Mouse (Mus musculus) 3T3-L1 (cell line): Measurements from ENCODE around the gene Gm42420.

Source experiments
- DNase-seq: peaks from one replicate; pipeline ENCODE4 v3.0.0-alpha.2; 2015; ENCODE audit warnings: low read depth, low spot score

Gm42420 gene

GRCm38 (mm10) chr6:39573791-39574554 lies 11.6 kb upstream of the Gm42420 start, which contains the start of gene Adck2:
Gene Adck2, plus strand, starts transcription at chr6:39573873.
- peak; percentile 86 for DNase-seq

- DNase-seq: no peak
Measured at GRCm38 (mm10) chr6:39574555-39574869, 11.0 kb upstream of the Gm42420 start.

DNA sequence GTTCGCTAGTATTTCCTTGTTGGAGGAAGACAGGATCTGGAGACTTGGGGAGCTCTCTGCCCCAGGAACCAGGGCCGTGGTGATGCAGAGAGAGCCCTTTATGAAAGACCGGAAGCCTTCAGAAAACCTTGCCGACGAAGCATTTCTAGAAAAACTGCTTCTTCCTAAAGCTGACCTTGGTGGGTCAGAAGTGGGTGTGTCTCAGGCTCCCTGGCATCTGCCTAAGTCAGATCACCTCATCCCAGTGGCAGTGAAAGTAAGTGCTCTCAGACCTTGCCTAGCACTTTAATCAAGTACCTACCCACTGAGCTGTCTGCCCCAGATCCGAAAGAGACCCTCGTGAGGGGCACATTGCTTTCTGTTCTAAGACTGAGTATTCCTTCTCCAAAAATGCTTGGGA lies 10.6 kb upstream of the Gm42420 start:
- no peak for DNase-seq

GRCm38 (mm10) chr6:39579552-39579951 lies 6.0 kb upstream of the Gm42420 start:
- DNase-seq: no peak

DNA sequence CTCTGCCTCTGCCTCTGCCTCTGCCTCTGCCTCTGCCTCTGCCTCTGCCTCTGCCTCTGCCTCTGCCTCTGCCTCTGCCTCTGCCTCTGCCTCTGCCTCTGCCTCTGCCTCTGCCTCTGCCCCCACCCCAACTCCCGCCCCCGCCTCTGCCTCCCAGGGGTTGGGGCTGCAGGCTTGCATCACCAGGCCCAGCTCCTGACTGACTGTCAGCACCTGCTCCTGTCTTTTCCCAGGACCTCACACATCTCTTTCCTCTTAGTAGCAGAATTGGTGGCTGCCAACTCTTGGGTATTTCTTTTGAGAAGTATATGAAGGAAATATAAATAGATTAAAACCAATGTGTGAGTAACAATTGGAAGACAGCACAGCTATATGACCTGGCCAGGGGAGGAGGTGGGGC lies 5.0 kb upstream of the Gm42420 start:
- DNase-seq: no peak

DNA sequence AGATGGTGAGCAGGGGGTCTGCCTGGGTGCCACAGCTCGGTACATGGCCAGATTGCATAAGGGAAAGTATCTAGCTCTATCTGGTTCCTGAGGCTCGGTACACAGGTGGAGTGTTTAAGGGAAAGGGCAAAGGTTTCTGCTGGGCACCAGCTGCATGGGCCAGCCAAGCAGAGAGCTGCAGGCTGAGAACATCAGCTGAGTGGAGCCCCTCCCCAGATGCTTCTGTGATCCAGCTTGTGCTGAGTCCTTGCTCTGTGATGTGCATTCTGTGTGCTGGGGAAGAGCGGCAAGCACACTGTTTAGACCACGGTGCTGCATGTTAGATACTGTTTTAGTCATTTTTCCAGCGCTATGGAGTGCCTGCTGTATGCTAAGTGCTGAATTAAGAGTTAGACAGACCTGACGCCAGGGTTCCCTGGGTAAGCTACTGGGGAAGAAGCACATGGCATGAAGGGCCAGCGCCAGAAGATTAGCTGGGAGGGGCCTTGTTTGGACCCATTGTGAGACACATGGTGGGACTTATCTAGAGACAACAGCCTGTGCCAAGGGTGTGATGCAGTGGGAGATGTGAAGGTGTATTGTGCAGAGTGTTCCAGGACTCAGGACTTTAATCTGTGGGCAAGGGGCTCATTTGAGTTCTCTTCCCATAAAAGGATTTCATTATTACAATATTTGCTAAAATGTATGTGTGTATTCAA lies 4.3 kb upstream of the Gm42420 start:
- DNase-seq: no peak

GRCm38 (mm10) chr6:39591481-39591880 lies 5.9 kb downstream of the Gm42420 start:
- DNase-seq: no peak

DNA sequence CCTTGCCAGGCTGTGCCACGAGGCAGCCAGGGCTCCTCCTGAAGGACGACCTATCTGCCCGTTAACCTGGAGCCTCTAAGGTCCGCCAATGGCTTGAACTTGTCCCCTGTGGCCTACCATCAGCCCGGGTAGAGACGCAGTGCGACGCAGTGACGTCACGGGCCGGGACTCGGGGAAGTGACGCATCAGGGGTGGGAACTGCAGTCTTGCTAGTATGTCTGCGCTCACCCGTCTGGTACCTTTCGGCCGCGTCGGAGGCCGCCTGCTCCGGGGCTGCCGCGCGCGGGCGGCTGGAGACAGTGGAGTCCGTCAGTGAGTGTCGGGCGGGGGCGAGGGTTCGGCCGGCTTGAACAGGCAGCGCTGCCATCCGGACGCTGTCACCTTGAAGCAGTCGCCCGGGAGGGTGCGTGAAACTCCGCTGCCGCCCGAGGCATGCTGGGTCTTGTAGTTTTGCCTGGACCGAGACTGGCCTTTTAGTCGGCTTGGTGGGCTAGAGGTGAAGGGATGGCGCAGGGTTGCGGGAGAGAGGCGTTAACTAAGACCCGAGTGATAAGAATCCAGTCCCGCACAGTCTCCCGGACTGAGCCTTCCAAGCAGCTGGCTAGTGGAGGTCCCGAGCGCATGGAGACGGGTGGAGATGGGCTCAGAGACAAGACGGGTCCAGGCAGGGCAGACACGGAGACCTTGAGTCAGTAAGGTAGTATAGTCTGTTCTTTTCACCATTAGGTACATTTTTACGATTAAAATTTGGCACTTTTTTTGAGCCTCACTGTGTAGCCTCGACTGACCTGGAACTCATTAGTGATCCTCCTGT lies 7.1 kb downstream of the Gm42420 start, which contains the start of gene Ndufb2:
Gene Ndufb2 (plus strand): TSS at position 174 of the 814 bp plus-strand sequence.
- DNase-seq: peak; percentile 94

DNA sequence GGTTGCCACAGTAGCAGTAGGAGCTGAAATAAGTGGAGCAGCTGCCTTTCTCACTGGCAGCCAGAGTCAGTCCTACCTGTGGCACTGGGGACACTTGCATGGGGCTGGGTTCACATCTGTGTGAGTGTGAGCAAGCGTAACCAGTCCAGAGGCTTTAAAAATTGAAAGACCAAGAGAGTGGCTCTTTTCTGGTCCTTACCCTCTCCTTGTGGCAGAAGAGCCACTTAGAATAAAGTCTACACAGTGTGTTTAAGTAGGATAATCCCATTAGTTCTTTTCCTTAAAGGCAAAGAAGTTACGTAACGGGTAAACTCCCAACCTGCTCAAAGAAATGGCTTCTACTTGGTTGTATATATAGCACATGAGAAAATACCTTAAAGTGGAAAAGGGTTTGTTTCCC lies 15.3 kb downstream of the Gm42420 start:
- no peak for DNase-seq

DNA sequence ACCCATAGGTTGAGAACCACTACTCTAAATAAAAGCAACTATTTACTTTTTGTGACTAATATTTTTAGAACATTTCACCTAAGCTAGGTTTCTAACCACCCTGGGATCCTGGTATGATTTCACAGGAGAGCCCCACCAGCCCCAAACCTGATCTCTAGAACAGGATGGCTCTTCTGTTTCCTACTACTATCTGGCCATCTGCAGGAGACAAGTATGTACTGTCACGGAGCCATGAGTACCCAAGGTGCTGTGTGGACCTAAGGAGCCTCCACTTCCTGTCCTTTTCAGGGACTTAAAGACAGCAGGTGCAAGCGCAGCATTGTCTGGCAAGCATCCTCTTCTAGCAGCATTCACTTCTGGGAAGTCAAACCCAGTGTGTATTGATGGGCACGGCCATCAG lies 16.3 kb downstream of the Gm42420 start:
- no peak for DNase-seq

GRCm38 (mm10) chr6:39604565-39604964 lies 19.0 kb downstream of the Gm42420 start:
- DNase-seq: no peak

DNA sequence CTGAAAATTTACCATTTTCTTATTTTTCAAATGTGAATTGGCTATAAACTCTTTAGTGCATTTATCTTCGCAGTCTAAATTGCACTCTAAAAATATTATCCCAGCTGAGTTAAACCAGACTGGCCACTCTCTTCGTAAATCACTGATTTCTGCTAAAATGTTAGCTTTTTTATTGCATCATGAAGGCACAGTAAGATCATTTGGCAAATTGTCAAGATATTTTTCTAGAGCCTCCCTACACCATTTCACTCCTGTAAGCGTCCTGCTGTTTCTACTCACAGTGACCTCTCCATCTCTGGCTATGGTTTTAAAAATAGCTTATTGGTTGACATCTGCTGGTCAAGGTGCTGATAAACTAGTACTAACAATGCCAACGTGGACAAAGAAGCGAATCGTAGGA lies 20.5 kb downstream of the Gm42420 start:
- DNase-seq: no peak

DNA sequence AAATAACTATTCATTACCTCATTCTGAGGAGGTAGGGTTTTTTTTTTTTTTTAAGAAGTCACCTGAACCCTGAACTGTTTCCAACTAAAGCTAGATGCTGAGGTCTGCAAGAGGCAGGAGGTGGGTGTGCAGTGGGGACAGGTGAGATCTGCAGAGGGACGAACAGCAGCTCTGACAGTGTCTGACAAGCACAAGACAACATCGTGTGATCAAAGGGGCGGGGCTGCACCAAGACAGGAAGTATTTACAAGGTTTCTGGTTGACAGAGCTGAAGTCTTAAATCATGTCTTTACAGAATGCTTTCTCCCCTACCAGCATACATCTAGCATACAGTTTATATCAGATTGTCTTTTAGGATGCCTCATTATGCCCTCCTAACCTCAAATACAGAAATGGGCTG lies 21.3 kb downstream of the Gm42420 start:
- no peak for DNase-seq

DNA sequence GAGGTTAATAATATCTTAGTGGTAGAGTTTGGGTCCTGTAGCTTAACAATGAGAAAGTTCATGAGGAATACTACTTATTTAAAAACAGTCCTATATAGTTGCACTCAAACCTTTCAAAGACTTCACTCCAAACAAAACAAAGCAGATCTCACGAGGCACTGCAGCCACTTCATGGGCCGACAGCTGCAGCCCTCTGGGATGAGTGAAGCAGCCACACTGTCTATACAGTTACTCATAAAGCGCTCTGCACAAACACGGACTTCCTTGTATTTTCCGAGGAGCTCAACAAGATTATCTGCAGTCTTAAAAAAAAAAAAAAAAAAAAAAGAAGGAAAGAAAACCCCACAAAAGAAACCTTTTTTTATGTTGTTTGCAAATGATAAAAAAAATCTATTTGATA lies 21.8 kb downstream of the Gm42420 start:
- no peak for DNase-seq

GRCm38 (mm10) chr6:39610207-39610606 lies 24.7 kb downstream of the Gm42420 start:
- peak; percentile 19 for DNase-seq

DNA sequence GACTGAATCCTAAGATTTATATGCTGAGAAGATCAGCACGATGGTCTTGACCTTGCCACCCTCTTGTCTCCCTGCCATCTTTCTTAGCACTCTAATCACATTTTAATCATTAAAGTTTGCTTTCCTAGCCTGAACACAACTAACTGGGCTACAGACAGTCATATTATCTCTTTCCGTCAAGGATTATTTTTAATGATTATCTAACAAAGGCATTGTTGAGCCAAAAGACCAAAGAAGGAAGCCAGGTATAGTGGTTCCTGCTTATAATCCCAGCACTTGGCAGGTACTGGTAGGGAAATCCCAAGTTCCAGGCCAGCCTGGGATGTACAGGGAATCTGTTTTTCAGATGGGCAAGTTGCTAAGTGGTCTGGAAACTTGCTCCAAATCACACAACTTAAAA lies 25.7 kb downstream of the Gm42420 start:
- no peak for DNase-seq
